8 mouse cellular contexts compared by ENCODE assay signal in genomic region chr8:47690674-47691078, GRCm38 (mm10). TPM values are rescaled to one million over a fixed set of nuclear protein-coding genes. Genes with fewer than 3 reads are reported as not detected.
DNase-seq lines count a peak whose midpoint lies in the region; ATAC-seq and TF ChIP-seq lines count a peak whose summit lies in the region.

No protein-coding gene starts in this region.

- H3K27ac ChIP-seq in ES-Bruce4 (ENCODE audit: insufficient read depth, low read length): 0 out of 2 replicates have a peak overlapping the region, but pooled peaks have one; percentile 1
- H3K27ac ChIP-seq in embryonic facial prominence, embryonic 10.5 days (replicated peaks): peak overlapping the region; percentile 26
- H3K27ac ChIP-seq in limb, embryonic 14.5 days (replicated peaks; ENCODE audit: low read depth, low read length): no peak overlapping the region
- no peak overlapping the region; the same call in 1 of the 2 replicates for H3K27ac ChIP-seq in midbrain, embryonic 14.5 days (replicated peaks; ENCODE audit: low read depth, low read length)

- TF ChIP-seq POLR2A in ES-Bruce4 (IDR thresholded peaks at IDR 0.05; ENCODE audit: insufficient read depth, low read length): no peak
- no peak for TF ChIP-seq POLR2A in limb, embryonic 14.5 days (IDR thresholded peaks at IDR 0.05; ENCODE audit: borderline replicate concordance, extremely low read depth, insufficient read depth, insufficient read length)

- H3K4me3 ChIP-seq in ES-Bruce4 (ENCODE audit: low read depth, low read length): no peak overlapping the region
- H3K4me3 ChIP-seq in embryonic facial prominence, embryonic 10.5 days: peak overlapping the region; percentile 46
- H3K4me3 ChIP-seq in limb, embryonic 14.5 days (replicated peaks; ENCODE audit: low read length): peak overlapping the region; percentile 22
- H3K4me3 ChIP-seq in midbrain, embryonic 14.5 days (replicated peaks; ENCODE audit: low read depth, low read length): peak overlapping the region; percentile 19

- DNase-seq in embryonic facial prominence, embryonic 10.5 days (ENCODE audit: low spot score): peak; percentile 39
- DNase-seq in heart, postnatal 25 days (ENCODE audit: low spot score): peak; percentile 19
- DNase-seq in limb, embryonic 14.5 days (ENCODE audit: low spot score): no peak
- DNase-seq in midbrain, embryonic 14.5 days: peak; percentile 43
- DNase-seq in cerebellum, adult 9-10 months: no peak
- no peak for DNase-seq in thymus, postnatal 25 days

- no peaks in the 10 kb centered on the region for H3K36me3 ChIP-seq in ES-Bruce4 (ENCODE audit: control insufficient read depth, insufficient read depth, low read length, poor library complexity, severe bottlenecking)
- no peaks in the 10 kb centered on the region for H3K36me3 ChIP-seq in embryonic facial prominence, embryonic 10.5 days (replicated peaks)
- H3K36me3 ChIP-seq in limb, embryonic 14.5 days (ENCODE audit: control insufficient read depth, insufficient read depth, low read length): no peaks in the 10 kb centered on the region
- no peaks in the 10 kb centered on the region for H3K36me3 ChIP-seq in midbrain, embryonic 14.5 days (ENCODE audit: control insufficient read depth, insufficient read depth, low read length)

- TF ChIP-seq EP300 in ES-Bruce4 (IDR thresholded peaks at IDR 0.05; ENCODE audit: insufficient read depth, low read depth, low read length): no peak

- no peaks in the 10 kb centered on the region for H3K4me1 ChIP-seq in ES-Bruce4 (ENCODE audit: control insufficient read depth, insufficient read depth, low read length)
- H3K4me1 ChIP-seq in embryonic facial prominence, embryonic 10.5 days: 0 out of 2 replicates have a peak, but pooled peaks cover 5% of the 10 kb centered on the region
- no peaks in the 10 kb centered on the region for H3K4me1 ChIP-seq in limb, embryonic 14.5 days (ENCODE audit: control insufficient read depth, insufficient read depth, low read length)
- H3K4me1 ChIP-seq in midbrain, embryonic 14.5 days (ENCODE audit: control insufficient read depth, insufficient read depth, low read length): 0 out of 2 replicates have a peak, but pooled peaks cover 5% of the 10 kb centered on the region

- no peak for ATAC-seq in limb, embryonic 14.5 days (ENCODE audit: low FRiP score, low read depth)
- no peak for ATAC-seq in midbrain, embryonic 14.5 days (ENCODE audit: low FRiP score, low TSS enrichment)
- no peak for ATAC-seq in erythroid progenitor cell, adult 5-6 weeks (replicated peaks; ENCODE audit: low FRiP score, poor library complexity, severe bottlenecking)

- peak overlapping the region; percentile 2; the same call in 1 of the 2 replicates for H3K9ac ChIP-seq in ES-Bruce4 (ENCODE audit: low read depth, poor library complexity, severe bottlenecking)
- H3K9ac ChIP-seq in limb, embryonic 14.5 days (ENCODE audit: low read depth, low read length, severe bottlenecking): peak overlapping the region; percentile 22; the same call in 1 of the 2 replicates
- H3K9ac ChIP-seq in midbrain, embryonic 14.5 days (replicated peaks; ENCODE audit: low read length): peak overlapping the region; percentile 17; the same call in 1 of the 2 replicates

- no peaks in the 10 kb centered on the region for H3K27me3 ChIP-seq in ES-Bruce4 (ENCODE audit: control insufficient read depth, insufficient read depth, low read length, poor library complexity, severe bottlenecking)
- peaks cover 11% of the 10 kb centered on the region for H3K27me3 ChIP-seq in embryonic facial prominence, embryonic 10.5 days (replicated peaks; ENCODE audit: low read depth, poor library complexity, severe bottlenecking)
- no peaks in the 10 kb centered on the region for H3K27me3 ChIP-seq in limb, embryonic 14.5 days (ENCODE audit: control insufficient read depth, insufficient read depth, low read length)
- no peaks in the 10 kb centered on the region for H3K27me3 ChIP-seq in midbrain, embryonic 14.5 days (ENCODE audit: control insufficient read depth, insufficient read depth, low read length)

- H3K9me3 ChIP-seq in ES-Bruce4 (replicated peaks; ENCODE audit: control insufficient read depth, insufficient read depth, low read length, poor library complexity, severe bottlenecking): no peaks in the 10 kb centered on the region
- H3K9me3 ChIP-seq in embryonic facial prominence, embryonic 10.5 days: no peaks in the 10 kb centered on the region
- no peaks in the 10 kb centered on the region for H3K9me3 ChIP-seq in limb, embryonic 14.5 days (ENCODE audit: control insufficient read depth, low read length)
- H3K9me3 ChIP-seq in midbrain, embryonic 14.5 days (ENCODE audit: control insufficient read depth, low read length): no peaks in the 10 kb centered on the region

- intact Hi-C loops in heart, postnatal 25 days (cut with DNase I): loop anchor here (5.0 kb wide), 2 partner anchors 138 to 153 kb away; no protein-coding TSS in a partner anchor

- peak overlapping the region; percentile 44 for H3K4me2 ChIP-seq in limb, embryonic 14.5 days (replicated peaks; ENCODE audit: low read depth, low read length, severe bottlenecking)
- peak overlapping the region; percentile 50 for H3K4me2 ChIP-seq in midbrain, embryonic 14.5 days (ENCODE audit: low read length)

- no peak for TF ChIP-seq CTCF in ES-Bruce4 (IDR thresholded peaks at IDR 0.05; ENCODE audit: low read depth, low read length)

- 2% methylated on average over 16 of the region's 16 CpGs for WGBS in embryonic facial prominence, embryonic 10.5 days
- WGBS in limb, embryonic 14.5 days: 9% methylated on average over 16 of the region's 16 CpGs
- whole genome bisulfite sequencing in midbrain, embryonic 14.5 days: under 1% methylated on average over 16 of the region's 16 CpGs

RNA-seq across cellular contexts. Expression of gene Ing2, which starts 15.3 kb away (rescaled TPM):
- 25.3 and 31.4 TPM in 2 replicates for polyA plus RNA-seq in ES-Bruce4 (2011; ENCODE audit: insufficient read depth, insufficient read length, low read depth, missing spikeins)
- polyA plus RNA-seq in embryonic facial prominence, embryonic 10.5 days (2016; fragmentation: Nextera tagmentation; extraction: Ambion mirVana): 13.6 and 13.8 TPM in 2 replicates
- total RNA-seq in heart, postnatal 25 days (2021): 1 to 10 TPM; 4.6 to 5.8 TPM
- polyA plus RNA-seq in limb, embryonic 14.5 days (2012; rRNA removed): 9.0 and 19.8 TPM in 2 replicates
- 12.1 and 13.2 TPM in 2 replicates for polyA plus RNA-seq in limb, embryonic 14.5 days (2014; fragmentation: Nextera tagmentation; extraction: Ambion mirVana)
- polyA plus RNA-seq in midbrain, embryonic 14.5 days (2014; fragmentation: Nextera tagmentation; extraction: Ambion mirVana): 6.4 and 7.4 TPM in 2 replicates
- total RNA-seq in erythroid progenitor cell, adult 5-6 weeks (2015; ENCODE audit: low replicate concordance): 11.5 and 16.8 TPM in 2 replicates
- total RNA-seq in erythroid progenitor cell, adult 5-6 weeks (2017; ENCODE audit: low replicate concordance): 31.4 and 31.5 TPM in 2 replicates

RNA-seq across cellular contexts. Expression of gene Cdkn2aip, which starts 23.1 kb away (rescaled TPM):
- 12.0 and 12.2 TPM in 2 replicates for polyA plus RNA-seq in ES-Bruce4 (2011; ENCODE audit: insufficient read depth, insufficient read length, low read depth, missing spikeins)
- polyA plus RNA-seq in embryonic facial prominence, embryonic 10.5 days (2016; fragmentation: Nextera tagmentation; extraction: Ambion mirVana): 38.2 and 38.5 TPM in 2 replicates
- 10 to 100 TPM in 1 of 2 experiments, 1 to 10 TPM in 1; 9.0 to 11.0 TPM for total RNA-seq in heart, postnatal 25 days (2021)
- 11.6 and 13.5 TPM in 2 replicates for polyA plus RNA-seq in limb, embryonic 14.5 days (2012; rRNA removed)
- 22.3 and 25.9 TPM in 2 replicates for polyA plus RNA-seq in limb, embryonic 14.5 days (2014; fragmentation: Nextera tagmentation; extraction: Ambion mirVana)
- 36.6 and 37.9 TPM in 2 replicates for polyA plus RNA-seq in midbrain, embryonic 14.5 days (2014; fragmentation: Nextera tagmentation; extraction: Ambion mirVana)
- total RNA-seq in erythroid progenitor cell, adult 5-6 weeks (2015; ENCODE audit: low replicate concordance): 11.2 and 13.0 TPM in 2 replicates
- 14.4 and 15.7 TPM in 2 replicates for total RNA-seq in erythroid progenitor cell, adult 5-6 weeks (2017; ENCODE audit: low replicate concordance)

Comparison
In these comparisons a context has a peak if more than half of its experiments do, and no peak if none do; other contexts are left out.
1. H3K27ac ChIP-seq: peak in ES-Bruce4 (single experiment) and embryonic facial prominence, embryonic 10.5 days (single experiment); none in limb, embryonic 14.5 days (single experiment) and midbrain, embryonic 14.5 days (single experiment).
2. DNase-seq: peak in embryonic facial prominence, embryonic 10.5 days (single experiment), heart, postnatal 25 days (single experiment) and midbrain, embryonic 14.5 days (single experiment); none in limb, embryonic 14.5 days (single experiment), cerebellum, adult 9-10 months (single experiment) and thymus, postnatal 25 days (single experiment).
3. Peak in every context shown above with its lines, with median percentiles within 50 percentile points of each other: H3K9ac ChIP-seq.